Mouse (Mus musculus): ENCODE measurements at regions not wholly inside any gene's neighbourhood (a gene's known extent, or its start where the extent isn't known, plus 50 kb on each side); places are given as distances from the start of the nearest gene placed in this dataset.

DNA sequence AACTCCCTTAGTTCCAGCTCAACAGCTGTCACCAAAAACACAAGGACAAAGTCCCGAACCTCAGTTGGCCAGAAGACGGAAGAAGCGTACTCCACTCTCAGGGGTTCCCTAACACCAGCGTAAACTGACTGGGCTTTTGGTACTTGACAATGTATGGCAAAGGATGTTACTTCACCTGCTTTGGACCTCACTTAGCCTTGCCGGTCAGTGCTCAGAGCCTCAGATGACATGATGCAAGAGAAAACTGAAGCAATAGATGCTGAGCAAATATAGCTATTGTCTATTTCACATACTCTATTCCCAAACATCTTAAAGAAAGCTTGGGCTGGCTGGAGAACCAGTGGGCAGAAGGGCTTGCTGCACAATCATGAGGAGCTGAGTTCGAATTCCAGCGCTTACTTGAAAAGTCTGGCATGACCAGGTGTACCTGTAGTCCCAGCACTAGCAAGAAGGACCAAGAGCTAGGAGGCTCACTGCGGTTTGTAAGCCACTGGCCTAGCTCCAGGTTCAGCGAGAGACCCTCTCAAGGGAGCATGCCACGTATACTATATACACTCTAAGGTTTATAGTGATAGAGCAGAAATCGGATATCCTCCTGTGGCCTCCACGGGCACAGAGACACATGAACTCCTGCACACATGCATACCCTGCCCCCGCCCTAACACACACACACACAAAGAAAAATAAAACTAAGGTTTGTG is 80.0 kb upstream of the Fndc3b start:
- Histone ChIP-seq H3K9me3 (replicated peaks; ENCODE audit: low read length) (peaks cover 51% of the 10 kb centered on the region), H3K4me3 (replicated peaks in 1 of 3; ENCODE audit: low read depth in 2 of 3, low read length in 2 of 3, poor library complexity in 1 of 3) (no peak overlapping the region), H3K4me1 (ENCODE audit: control insufficient read depth in 1 of 2, insufficient read depth in 2 of 2) (no peaks in the 10 kb centered on the region), H3K27ac (ENCODE audit: insufficient read depth, low read depth) (no peak overlapping the region), H3K36me3 (replicated peaks in 1 of 2; ENCODE audit: control insufficient read depth in 1 of 2, insufficient read depth in 1 of 2, low read length in 1 of 2) (no peaks in the 10 kb centered on the region), H3K4me2 (ENCODE audit: insufficient read depth, low read depth, poor library complexity, severe bottlenecking) (no peak overlapping the region), H3K27me3 (replicated peaks) (no peaks in the 10 kb centered on the region), H3K79me2 (replicated peaks; ENCODE audit: control insufficient read depth, extremely low read depth, insufficient read depth, poor library complexity, severe bottlenecking) (no peaks in the 10 kb centered on the region), H3K9ac (ENCODE audit: insufficient read depth, low read depth) (no peak overlapping the region)
- TF ChIP-seq UBTF (IDR thresholded peaks at IDR 0.05; ENCODE audit: low read depth, low read length) (no peak), KAT2A (IDR thresholded peaks at IDR 0.05; ENCODE audit: insufficient replicate concordance, low read length) (no peak), GABPA (IDR thresholded peaks at IDR 0.05; ENCODE audit: insufficient replicate concordance, low read depth, low read length) (no peak), SIN3A (IDR thresholded peaks at IDR 0.05; ENCODE audit: low read length) (no peak), MAZ (IDR thresholded peaks at IDR 0.05; ENCODE audit: low read depth, low read length) (no peak), USF1 (IDR thresholded peaks at IDR 0.05; ENCODE audit: low read depth, low read length) (no peak), JUND (conservative IDR thresholded peaks at IDR 0.05; ENCODE audit: low read depth, low read length) (no peak), ELF1 (IDR thresholded peaks at IDR 0.05; ENCODE audit: low read depth, low read length) (no peak), PAX5 (IDR thresholded peaks at IDR 0.05; ENCODE audit: low read length) (no peak), BHLHE40 (IDR thresholded peaks at IDR 0.05; ENCODE audit: low read depth, low read length) (no peak)
- DNase-seq (ENCODE audit: extremely low read depth): no peak
- dilution Hi-C loops (cut with MboI; ENCODE audit: extremely low pct_ligation_motif_present, extremely low pct_unique_long_range_greater_than_20kb, low sequenced_read_pairs): no loop called here
- in situ Hi-C loops (cut with MboI; ENCODE audit: low pct_ligation_motif_present, low pct_unique_long_range_greater_than_20kb, low sequenced_read_pairs): no loop called here

DNA sequence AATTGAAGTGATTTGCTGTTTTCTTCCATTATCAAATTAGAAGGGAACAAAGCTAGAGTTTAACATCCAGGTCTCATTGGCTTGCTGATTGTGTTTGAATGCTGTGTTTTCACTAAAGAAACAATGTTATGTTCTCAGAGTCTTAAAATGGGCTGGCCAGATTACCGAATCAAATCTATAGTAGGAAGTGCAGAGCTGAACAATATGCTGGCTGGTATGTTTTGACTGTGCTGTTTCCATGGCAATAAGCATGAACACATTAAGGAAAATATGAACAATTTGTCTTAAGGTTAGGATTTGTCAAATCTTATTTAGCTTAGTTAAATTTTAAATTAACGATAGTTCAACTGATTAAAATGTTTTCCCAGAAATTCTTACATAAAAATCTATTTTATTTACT is 72.8 kb upstream of the Fndc3b start:
- Histone ChIP-seq H3K9ac (ENCODE audit: insufficient read depth, low read depth) (no peak overlapping the region), H3K4me2 (ENCODE audit: insufficient read depth, low read depth, poor library complexity, severe bottlenecking) (no peak overlapping the region), H3K27ac (ENCODE audit: insufficient read depth, low read depth) (no peak overlapping the region), H3K36me3 (replicated peaks in 1 of 2; ENCODE audit: control insufficient read depth in 1 of 2, insufficient read depth in 1 of 2, low read length in 1 of 2) (no peaks in the 10 kb centered on the region), H3K27me3 (replicated peaks) (no peaks in the 10 kb centered on the region), H3K4me1 (ENCODE audit: control insufficient read depth in 1 of 2, insufficient read depth in 2 of 2) (no peaks in the 10 kb centered on the region), H3K9me3 (replicated peaks; ENCODE audit: low read length) (peaks cover 43% of the 10 kb centered on the region), H3K79me2 (replicated peaks; ENCODE audit: control insufficient read depth, extremely low read depth, insufficient read depth, poor library complexity, severe bottlenecking) (no peaks in the 10 kb centered on the region), H3K4me3 (replicated peaks in 1 of 3; ENCODE audit: low read depth in 2 of 3, low read length in 2 of 3, poor library complexity in 1 of 3) (no peak overlapping the region)
- dilution Hi-C loops (cut with MboI; ENCODE audit: extremely low pct_ligation_motif_present, extremely low pct_unique_long_range_greater_than_20kb, low sequenced_read_pairs): no loop called here
- DNase-seq (ENCODE audit: extremely low read depth): no peak
- in situ Hi-C loops (cut with MboI; ENCODE audit: low pct_ligation_motif_present, low pct_unique_long_range_greater_than_20kb, low sequenced_read_pairs): no loop called here
- TF ChIP-seq USF1 (IDR thresholded peaks at IDR 0.05; ENCODE audit: low read depth, low read length): no peak
- no peak for TF ChIP-seq IRF4 (IDR thresholded peaks at IDR 0.05; ENCODE audit: low read depth, low read length)
- no peak for TF ChIP-seq GABPA (IDR thresholded peaks at IDR 0.05; ENCODE audit: insufficient replicate concordance, low read depth, low read length)
- TF ChIP-seq JUN (IDR thresholded peaks at IDR 0.05; ENCODE audit: insufficient read depth, low read depth, low read length): no peak
- TF ChIP-seq CHD1 (IDR thresholded peaks at IDR 0.05; ENCODE audit: low read depth, low read length): no peak
- TF ChIP-seq UBTF (IDR thresholded peaks at IDR 0.05; ENCODE audit: low read depth, low read length): no peak
- TF ChIP-seq ETS1 (conservative IDR thresholded peaks at IDR 0.05; ENCODE audit: low read depth, low read length): no peak
- TF ChIP-seq SIN3A (IDR thresholded peaks at IDR 0.05; ENCODE audit: low read length): no peak
- TF ChIP-seq ZKSCAN1 (IDR thresholded peaks at IDR 0.05; ENCODE audit: borderline replicate concordance, low read depth, low read length): no peak
